Mouse (Mus musculus) limb, embryonic 14.5 days (tissue): Measurements from ENCODE around the gene Rnf123. TPM values are rescaled to one million over a fixed set of nuclear protein-coding genes. Genes with fewer than 3 reads are reported as not detected.

ENCODE experiments used
- ATAC-seq: fragments of 200-750 bp; cut with Nextera tagmentation; 2 replicates; pipeline ENCODE4 v1.8.0; 2017; ENCODE audit warnings: low read depth, moderate number of reproducible peaks, moderate TSS enrichment; ENCODE audit not compliant: low FRiP score
- DNase-seq: peaks from one replicate; pipeline ENCODE4 v3.0.0-alpha.2; 2015; ENCODE audit warnings: low spot score
- H3K27ac ChIP-seq: fragments of 300-500 bp; sonication (generic); replicated peaks from 2 replicates; pipeline ENCODE4 v1.5.1; 2014; ENCODE audit warnings: low read depth, mild to moderate bottlenecking, low read length, moderate library complexity, mixed read lengths
- H3K27me3 ChIP-seq: fragments of 300-500 bp; sonication (generic); 2 replicates; pipeline ENCODE4 v1.6.1; 2014; ENCODE audit warnings: low read length, mixed read lengths; ENCODE audit not compliant: control insufficient read depth, insufficient read depth
- H3K36me3 ChIP-seq: fragments of 300-500 bp; sonication (generic); 2 replicates; pipeline ENCODE4 v1.6.1; 2014; ENCODE audit warnings: mild to moderate bottlenecking, low read length, moderate library complexity, mixed read lengths; ENCODE audit not compliant: control insufficient read depth, insufficient read depth
- H3K4me1 ChIP-seq: fragments of 300-500 bp; sonication (generic); 2 replicates; pipeline ENCODE4 v1.6.1; 2014; ENCODE audit warnings: antibody characterized with exemption, low read length, mixed read lengths; ENCODE audit not compliant: control insufficient read depth, insufficient read depth
- H3K4me2 ChIP-seq: fragments of 300-500 bp; sonication (generic); replicated peaks from 2 replicates; pipeline ENCODE4 v1.6.1; 2014; ENCODE audit warnings: low read depth, mild to moderate bottlenecking, low read length, moderate library complexity; ENCODE audit not compliant: severe bottlenecking
- H3K4me3 ChIP-seq: fragments of 300-500 bp; sonication (generic); replicated peaks from 2 replicates; pipeline ENCODE4 v1.5.1; 2014; ENCODE audit warnings: low read length
- H3K9ac ChIP-seq: fragments of 300-500 bp; sonication (generic); 2 replicates; pipeline ENCODE4 v1.6.1; 2014; ENCODE audit warnings: mild to moderate bottlenecking, low read depth, low read length, moderate library complexity; ENCODE audit not compliant: severe bottlenecking
- H3K9me3 ChIP-seq: fragments of 300-500 bp; sonication (generic); 2 replicates; pipeline ENCODE4 v1.6.1; 2016; ENCODE audit warnings: low read length; ENCODE audit not compliant: control insufficient read depth
- POLR2A ChIP-seq: fragments of 200-500 bp; IDR thresholded peaks from 2 replicates; pipeline ENCODE4 v1.8.0; 2012; ENCODE audit warnings: inconsistent platforms, mild to moderate bottlenecking, moderate library complexity, borderline replicate concordance; ENCODE audit not compliant: insufficient read depth, insufficient read length; ENCODE audit errors: extremely low read depth
- WGBS: fragments of 180-500 bp; shearing (Covaris S2); extraction: QIAGEN DNeasy Blood & Tissue Kit; methylation state at CpG from one replicate; pipeline ENCODE4 v1.1.7; 2014; 5-methylcytosine and 5-hydroxymethylcytosine counted together
- polyA plus RNA-seq, 2 experiments: library from polyadenylated mRNA; depleted of rRNA in 1 of 2; stranded (reverse) in 1 of 2; unstranded in 1 of 2; fragments of >200 nt; fragmentation: Nextera tagmentation in 1 of 2; extraction: Ambion mirVana in 1 of 2; gene quantifications; 2 replicates each; pipeline versions ENCODE4 v1.2.1 to v1.2.3; 2012 to 2014

Gene Rnf123
- polyA plus RNA-seq, 2 experiments: 32.4 to 67.9 TPM

- peak; percentile 2 for ATAC-seq
Observed at GRCm38 (mm10) chr9:108048566-108048955, 34.6 kb downstream of the Rnf123 start.

GRCm38 (mm10) chr9:108047601-108048565 is 35.3 kb downstream of the Rnf123 start:
- H3K27me3 ChIP-seq: no peaks in the 10 kb centered on the region
- no peaks in the 10 kb centered on the region for H3K9me3 ChIP-seq
- peak overlapping the region; percentile 87; the same call in 1 of the 2 replicates for H3K9ac ChIP-seq
- H3K27ac ChIP-seq: peak overlapping the region; percentile 53
- ATAC-seq: no peak
- TF ChIP-seq POLR2A: no peak
- peak overlapping the region; percentile 75 for H3K4me2 ChIP-seq
- peaks cover 69% of the 10 kb centered on the region for H3K36me3 ChIP-seq
- H3K4me1 ChIP-seq: peaks cover 5% of the 10 kb centered on the region; the same call in 1 of the 2 replicates
- WGBS: 47% methylated on average over 17 of the region's 17 CpGs
- peak overlapping the region; percentile 83 for H3K4me3 ChIP-seq
- DNase-seq: no peak

More at GRCm38 (mm10) chr9:108048566-108048955, 34.6 kb downstream of the Rnf123 start:
- no peaks in the 10 kb centered on the region for H3K9me3 ChIP-seq
- H3K36me3 ChIP-seq: peaks cover 63% of the 10 kb centered on the region
- peaks cover 10% of the 10 kb centered on the region; the same call in 1 of the 2 replicates for H3K4me1 ChIP-seq
- peak overlapping the region; percentile 83 for H3K4me3 ChIP-seq
- WGBS: 0% methylated on average over 18 of the region's 19 CpGs
- peak overlapping the region; percentile 75 for H3K4me2 ChIP-seq
- peak overlapping the region; percentile 53 for H3K27ac ChIP-seq
- peak overlapping the region; percentile 87 for H3K9ac ChIP-seq
- TF ChIP-seq POLR2A: no peak
- no peaks in the 10 kb centered on the region for H3K27me3 ChIP-seq
- no peak for DNase-seq

- peaks cover 74% of the 10 kb centered on the region for H3K36me3 ChIP-seq
Observed at GRCm38 (mm10) chr9:108046582-108046981, 36.6 kb downstream of the Rnf123 start.

GRCm38 (mm10) chr9:108044751-108045492 is 38.2 kb downstream of the Rnf123 start:
- H3K27me3 ChIP-seq: no peaks in the 10 kb centered on the region
- no peak overlapping the region for H3K9ac ChIP-seq
- H3K9me3 ChIP-seq: no peaks in the 10 kb centered on the region
- TF ChIP-seq POLR2A: no peak
- 98% methylated on average over 8 of the region's 8 CpGs for WGBS
- H3K27ac ChIP-seq: no peak overlapping the region
- H3K36me3 ChIP-seq: peaks cover 72% of the 10 kb centered on the region
- no peak overlapping the region for H3K4me2 ChIP-seq
- H3K4me3 ChIP-seq: no peak overlapping the region
- no peak for ATAC-seq
- DNase-seq: no peak
- H3K4me1 ChIP-seq: peaks cover 5% of the 10 kb centered on the region; the same call in 1 of the 2 replicates

More at GRCm38 (mm10) chr9:108046582-108046981, 36.6 kb downstream of the Rnf123 start:
- Histone ChIP-seq H3K9me3 (no peaks in the 10 kb centered on the region), H3K4me1 (peaks cover 5% of the 10 kb centered on the region; the same call in 1 of the 2 replicates), H3K4me2 (no peak overlapping the region), H3K27ac (no peak overlapping the region), H3K27me3 (no peaks in the 10 kb centered on the region), H3K9ac (no peak overlapping the region), H3K4me3 (no peak overlapping the region)
- no peak for TF ChIP-seq POLR2A
- ATAC-seq (no peak), DNase-seq (no peak)
- WGBS: 86% methylated on average over 4 of the region's 4 CpGs

GRCm38 (mm10) chr9:108035331-108036156 is 47.6 kb downstream of the Rnf123 start:
- DNase-seq (no peak), ATAC-seq (no peak)
- no peak for TF ChIP-seq POLR2A
- WGBS: 97% methylated on average over 2 of the region's 2 CpGs
- Histone ChIP-seq H3K27me3 (no peaks in the 10 kb centered on the region), H3K9me3 (no peaks in the 10 kb centered on the region), H3K4me2 (no peak overlapping the region), H3K36me3 (peaks cover 75% of the 10 kb centered on the region), H3K9ac (no peak overlapping the region), H3K27ac (no peak overlapping the region), H3K4me3 (no peak overlapping the region), H3K4me1 (no peaks in the 10 kb centered on the region)
